Mouse (Mus musculus): ENCODE results near the gene Rad54l2. TPM values are rescaled to one million over a fixed set of nuclear protein-coding genes. Genes with fewer than 3 reads are reported as not detected.
A peak's percentile ranks its signal among the peaks of the same experiment; 100 is the strongest.

Rad54l2 gene
- total and polyA plus RNA-seq, 2 experiments from 2014 or later, result 4.6 to 25.5 TPM

- ATAC-seq (ENCODE audit: low FRiP score) (no peak), DNase-seq (ENCODE audit: low spot score) (no peak)
- no peaks in the 10 kb centered on the region for H3K9me3 ChIP-seq (ENCODE audit: low read length)
- H3K9ac ChIP-seq (replicated peaks; ENCODE audit: low read length, poor library complexity, severe bottlenecking), result no peak overlapping the region
- no peak overlapping the region for H3K4me3 ChIP-seq (ENCODE audit: low read depth, low read length)
- H3K4me1 ChIP-seq (ENCODE audit: insufficient read depth, low read length), result no peaks in the 10 kb centered on the region
- H3K27me3 ChIP-seq (ENCODE audit: insufficient read depth, low read length), result no peaks in the 10 kb centered on the region
- peaks cover 44% of the 10 kb centered on the region for H3K36me3 ChIP-seq (ENCODE audit: insufficient read depth, low read length)
- H3K27ac ChIP-seq (ENCODE audit: low read depth, low read length), result no peak overlapping the region
- 83% methylated on average over 2 of the region's 2 CpGs for WGBS
- no peak overlapping the region for H3K4me2 ChIP-seq (ENCODE audit: low read depth, low read length, poor library complexity, severe bottlenecking)
- no peak for TF ChIP-seq CTCF (IDR thresholded peaks at IDR 0.05)
These were observed 115.1 kb downstream of the Rad54l2 start for GRCm38 (mm10) chr9:106673860-106674259.

- no peak overlapping the region for H3K4me3 ChIP-seq (ENCODE audit: low read depth, low read length)
- H3K36me3 ChIP-seq (ENCODE audit: insufficient read depth, low read length), result peaks cover 45% of the 10 kb centered on the region
- peak overlapping the region; percentile 89 for H3K27ac ChIP-seq (ENCODE audit: low read depth, low read length)
- no peaks in the 10 kb centered on the region for H3K27me3 ChIP-seq (ENCODE audit: insufficient read depth, low read length)
- H3K9ac ChIP-seq (replicated peaks; ENCODE audit: low read length, poor library complexity, severe bottlenecking), result no peak overlapping the region
- peaks cover 17% of the 10 kb centered on the region for H3K4me1 ChIP-seq (ENCODE audit: insufficient read depth, low read length)
- no peak for DNase-seq (ENCODE audit: low spot score)
- peak; percentile 40; the same call in 1 of the 2 replicates for ATAC-seq (ENCODE audit: low FRiP score)
- H3K4me2 ChIP-seq (ENCODE audit: low read depth, low read length, poor library complexity, severe bottlenecking), result no peak overlapping the region
- 38% methylated on average over 6 of the region's 6 CpGs for WGBS
- no peaks in the 10 kb centered on the region for H3K9me3 ChIP-seq (ENCODE audit: low read length)
- TF ChIP-seq CTCF (IDR thresholded peaks at IDR 0.05), result no peak
These were observed 124.1 kb downstream of the Rad54l2 start for GRCm38 (mm10) chr9:106664856-106665255.

- WGBS, result 2% methylated on average over 4 of the region's 4 CpGs
- Histone ChIP-seq H3K27me3 (ENCODE audit: insufficient read depth, low read length) (no peaks in the 10 kb centered on the region), H3K4me2 (ENCODE audit: low read depth, low read length, poor library complexity, severe bottlenecking) (no peak overlapping the region; the same call in 1 of the 2 replicates), H3K9ac (replicated peaks; ENCODE audit: low read length, poor library complexity, severe bottlenecking) (no peak overlapping the region), H3K4me3 (ENCODE audit: low read depth, low read length) (no peak overlapping the region), H3K36me3 (ENCODE audit: insufficient read depth, low read length) (peaks cover 48% of the 10 kb centered on the region), H3K4me1 (ENCODE audit: insufficient read depth, low read length) (peaks cover 17% of the 10 kb centered on the region), H3K27ac (ENCODE audit: low read depth, low read length) (peak overlapping the region; percentile 89), H3K9me3 (ENCODE audit: low read length) (no peaks in the 10 kb centered on the region)
- peak; percentile 85 for ATAC-seq (ENCODE audit: low FRiP score)
- no peak for TF ChIP-seq CTCF (IDR thresholded peaks at IDR 0.05)
- peak; percentile 83 for DNase-seq (ENCODE audit: low spot score)
These were observed 124.6 kb downstream of the Rad54l2 start for GRCm38 (mm10) chr9:106664433-106664832.

GRCm38 (mm10) chr9:106663200-106663599, 125.8 kb downstream of the Rad54l2 start:
- Histone ChIP-seq H3K9ac (replicated peaks; ENCODE audit: low read length, poor library complexity, severe bottlenecking) (no peak overlapping the region), H3K27me3 (ENCODE audit: insufficient read depth, low read length) (no peaks in the 10 kb centered on the region), H3K4me2 (ENCODE audit: low read depth, low read length, poor library complexity, severe bottlenecking) (no peak overlapping the region), H3K4me1 (ENCODE audit: insufficient read depth, low read length) (peaks cover 17% of the 10 kb centered on the region), H3K36me3 (ENCODE audit: insufficient read depth, low read length) (peaks cover 53% of the 10 kb centered on the region), H3K9me3 (ENCODE audit: low read length) (no peaks in the 10 kb centered on the region), H3K4me3 (ENCODE audit: low read depth, low read length) (no peak overlapping the region), H3K27ac (ENCODE audit: low read depth, low read length) (no peak overlapping the region)
- WGBS, result 64% methylated on average over 6 of the region's 6 CpGs
- no peak for ATAC-seq (ENCODE audit: low FRiP score)
- no peak for TF ChIP-seq CTCF (IDR thresholded peaks at IDR 0.05)
- no peak for DNase-seq (ENCODE audit: low spot score)

GRCm38 (mm10) chr9:106659935-106660334, 129.1 kb downstream of the Rad54l2 start:
- ATAC-seq (ENCODE audit: low FRiP score) (no peak), DNase-seq (ENCODE audit: low spot score) (no peak)
- Histone ChIP-seq H3K4me1 (ENCODE audit: insufficient read depth, low read length) (peaks cover 18% of the 10 kb centered on the region), H3K4me3 (ENCODE audit: low read depth, low read length) (no peak overlapping the region), H3K4me2 (ENCODE audit: low read depth, low read length, poor library complexity, severe bottlenecking) (no peak overlapping the region), H3K9ac (replicated peaks; ENCODE audit: low read length, poor library complexity, severe bottlenecking) (no peak overlapping the region), H3K36me3 (ENCODE audit: insufficient read depth, low read length) (peaks cover 42% of the 10 kb centered on the region), H3K27ac (ENCODE audit: low read depth, low read length) (no peak overlapping the region), H3K9me3 (ENCODE audit: low read length) (no peaks in the 10 kb centered on the region), H3K27me3 (ENCODE audit: insufficient read depth, low read length) (no peaks in the 10 kb centered on the region)
- 55% methylated on average over 1 of the region's 1 CpGs for WGBS
- TF ChIP-seq CTCF (IDR thresholded peaks at IDR 0.05), result no peak

- no peaks in the 10 kb centered on the region for H3K27me3 ChIP-seq (ENCODE audit: insufficient read depth, low read length)
- no peaks in the 10 kb centered on the region for H3K9me3 ChIP-seq (ENCODE audit: low read length)
- H3K9ac ChIP-seq (replicated peaks; ENCODE audit: low read length, poor library complexity, severe bottlenecking), result no peak overlapping the region
- DNase-seq (ENCODE audit: low spot score), result no peak
- H3K4me1 ChIP-seq (ENCODE audit: insufficient read depth, low read length), result peaks cover 13% of the 10 kb centered on the region
- H3K36me3 ChIP-seq (ENCODE audit: insufficient read depth, low read length), result peaks cover 42% of the 10 kb centered on the region
- H3K4me3 ChIP-seq (ENCODE audit: low read depth, low read length), result no peak overlapping the region
- 27% methylated on average over 7 of the region's 7 CpGs for WGBS
- no peak overlapping the region for H3K4me2 ChIP-seq (ENCODE audit: low read depth, low read length, poor library complexity, severe bottlenecking)
- no peak for TF ChIP-seq CTCF (IDR thresholded peaks at IDR 0.05)
- ATAC-seq (ENCODE audit: low FRiP score), result no peak
- H3K27ac ChIP-seq (ENCODE audit: low read depth, low read length), result no peak overlapping the region
These were observed 129.6 kb downstream of the Rad54l2 start for GRCm38 (mm10) chr9:106659441-106659840.
